Mouse (Mus musculus) embryonic fibroblast, embryonic 13.5 days (primary cell): ENCODE measurements around the gene Med29. TPM values are rescaled to one million over a fixed set of nuclear protein-coding genes. Genes with fewer than 3 reads are reported as not detected.
A peak's percentile ranks its signal among the peaks of the same experiment; 100 is the strongest.

Experiments used
- H3K27ac ChIP-seq: 2 replicates; pipeline ENCODE4 v1.5.1; 2012; ENCODE audit warnings: low read length, control low read depth, inconsistent platforms; ENCODE audit not compliant: insufficient read depth
- H3K4me1 ChIP-seq: 2 replicates; pipeline ENCODE4 v1.6.1; 2011; ENCODE audit warnings: low read length; ENCODE audit not compliant: control insufficient read depth, insufficient read depth
- H3K4me3 ChIP-seq: 2 replicates; pipeline ENCODE4 v1.5.1; 2011; ENCODE audit warnings: mild to moderate bottlenecking, control low read depth, low read length; ENCODE audit not compliant: insufficient read depth
- CTCF ChIP-seq: IDR thresholded peaks from 2 replicates; pipeline ENCODE4 v1.5.1; 2011; ENCODE audit warnings: mild to moderate bottlenecking, control low read depth, low read length, moderate library complexity, borderline replicate concordance; ENCODE audit not compliant: insufficient read depth
- POLR2A ChIP-seq: IDR thresholded peaks from 2 replicates; pipeline ENCODE4 v1.6.1; 2011; ENCODE audit warnings: low read depth, mild to moderate bottlenecking, control low read depth, low read length, moderate library complexity
- polyA plus RNA-seq: library from polyadenylated mRNA; stranded (reverse); fragments of >200 nt; gene quantifications from 2 replicates; pipeline ENCODE4 v1.2.4, GENCODE M21; 2011; ENCODE audit warnings: low read depth; ENCODE audit not compliant: missing spikeins, insufficient read length

The Med29 gene
- polyA plus RNA-seq, 1 experiment, result 18.2 TPM

- Histone ChIP-seq H3K27ac (peak overlapping the region; percentile 99; the same call in 1 of the 2 replicates), H3K4me3 (no peak overlapping the region), H3K4me1 (peaks cover 10% of the 10 kb centered on the region; the same call in 1 of the 2 replicates)
- TF ChIP-seq CTCF (no peak), POLR2A (no peak)
Observed at GRCm38 (mm10) chr7:28382981-28383396, 9.5 kb downstream of the Med29 start.

GRCm38 (mm10) chr7:28382347-28382951 lies 10.1 kb downstream of the Med29 start:
- TF ChIP-seq CTCF, result no peak
- Histone ChIP-seq H3K27ac (peak overlapping the region; percentile 99), H3K4me1 (peaks cover 10% of the 10 kb centered on the region; the same call in 1 of the 2 replicates), H3K4me3 (no peak overlapping the region)

DNA sequence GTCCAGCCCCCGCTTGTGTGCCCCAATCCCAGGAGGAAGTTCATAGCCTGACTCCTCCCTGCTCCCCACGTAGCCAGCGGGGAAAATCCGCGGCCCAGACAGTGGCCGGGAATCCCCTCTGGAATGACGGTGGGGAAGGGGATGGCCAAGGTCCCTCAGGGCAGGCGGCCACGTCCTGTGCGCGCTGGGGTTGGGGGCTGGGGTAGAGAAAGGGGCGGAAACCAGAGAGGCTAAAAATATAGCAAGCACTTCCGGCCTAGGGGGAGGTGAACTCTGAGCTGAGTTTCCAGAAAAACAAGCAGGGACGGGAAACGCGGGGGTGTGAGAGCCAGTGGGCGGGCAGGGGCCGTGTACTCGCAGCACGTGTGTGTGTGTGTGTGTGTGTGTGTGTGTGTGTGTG lies 10.6 kb downstream of the Med29 start:
- H3K4me3 ChIP-seq, result peak overlapping the region; percentile 24
- H3K4me1 ChIP-seq, result peaks cover 10% of the 10 kb centered on the region; the same call in 1 of the 2 replicates
- TF ChIP-seq POLR2A (no peak), CTCF (no peak)
- peak overlapping the region; percentile 99 for H3K27ac ChIP-seq

- TF ChIP-seq POLR2A (peak; percentile 47), CTCF (no peak)
- Histone ChIP-seq H3K4me3 (peak overlapping the region; percentile 24), H3K27ac (peak overlapping the region; percentile 99), H3K4me1 (peaks cover 10% of the 10 kb centered on the region; the same call in 1 of the 2 replicates)
Observed at GRCm38 (mm10) chr7:28381017-28381790, 11.3 kb downstream of the Med29 start.

DNA sequence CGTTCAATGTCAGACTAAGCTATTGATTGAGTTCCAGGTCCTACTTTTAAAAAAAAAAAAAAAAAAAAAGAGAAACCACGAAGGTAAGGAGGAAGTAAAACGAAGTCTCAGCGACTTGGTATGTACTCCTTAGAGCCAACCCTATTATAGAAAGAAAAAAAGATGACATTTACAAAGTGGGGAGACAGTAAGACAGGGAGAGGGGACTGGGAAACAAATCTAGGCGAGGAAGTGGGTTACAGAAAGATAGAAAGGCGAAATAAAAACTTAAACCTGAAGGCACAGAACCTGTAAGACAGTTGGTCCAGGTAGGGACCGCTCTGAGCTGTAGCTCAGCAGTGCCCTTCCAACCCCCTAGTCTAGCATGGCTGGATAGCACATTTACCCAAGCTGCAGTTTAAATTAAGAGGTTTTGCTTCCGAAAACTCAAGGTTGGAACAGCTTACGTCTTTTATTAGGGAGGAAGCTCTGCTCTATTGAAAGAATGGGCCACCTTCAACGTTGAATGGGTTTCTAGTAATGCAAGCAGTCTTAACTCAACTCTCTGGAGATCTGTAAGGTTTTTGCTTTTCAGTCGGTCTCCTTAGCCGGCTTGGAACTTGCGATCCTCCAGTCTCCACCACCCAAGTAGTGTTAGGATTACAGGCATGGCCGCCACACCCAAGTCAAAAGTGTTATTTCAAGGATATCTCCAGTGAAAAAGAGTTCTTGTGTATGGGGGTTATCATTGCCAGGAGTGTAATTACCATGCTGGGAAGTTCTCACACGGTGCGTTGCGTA lies 12.1 kb downstream of the Med29 start, which contains the start of gene Zfp36:
Gene Zfp36, minus strand, starts transcription at position 17 of the 780 bp plus-strand sequence.
- H3K4me1 ChIP-seq, result peaks cover 10% of the 10 kb centered on the region; the same call in 1 of the 2 replicates
- no peak for TF ChIP-seq CTCF
- TF ChIP-seq POLR2A, result no peak; the same call in 1 of the 2 replicates
- H3K4me3 ChIP-seq, result peak within 1 kb of the TSS; percentile 87
- H3K27ac ChIP-seq, result peak within 1 kb of the TSS; percentile 99

GRCm38 (mm10) chr7:28378769-28379651 lies 13.5 kb downstream of the Med29 start:
- peak overlapping the region; percentile 79 for H3K27ac ChIP-seq
- H3K4me1 ChIP-seq, result peaks cover 10% of the 10 kb centered on the region; the same call in 1 of the 2 replicates
- peak overlapping the region; percentile 87 for H3K4me3 ChIP-seq
- TF ChIP-seq POLR2A, result peak; percentile 100
- no peak for TF ChIP-seq CTCF

DNA sequence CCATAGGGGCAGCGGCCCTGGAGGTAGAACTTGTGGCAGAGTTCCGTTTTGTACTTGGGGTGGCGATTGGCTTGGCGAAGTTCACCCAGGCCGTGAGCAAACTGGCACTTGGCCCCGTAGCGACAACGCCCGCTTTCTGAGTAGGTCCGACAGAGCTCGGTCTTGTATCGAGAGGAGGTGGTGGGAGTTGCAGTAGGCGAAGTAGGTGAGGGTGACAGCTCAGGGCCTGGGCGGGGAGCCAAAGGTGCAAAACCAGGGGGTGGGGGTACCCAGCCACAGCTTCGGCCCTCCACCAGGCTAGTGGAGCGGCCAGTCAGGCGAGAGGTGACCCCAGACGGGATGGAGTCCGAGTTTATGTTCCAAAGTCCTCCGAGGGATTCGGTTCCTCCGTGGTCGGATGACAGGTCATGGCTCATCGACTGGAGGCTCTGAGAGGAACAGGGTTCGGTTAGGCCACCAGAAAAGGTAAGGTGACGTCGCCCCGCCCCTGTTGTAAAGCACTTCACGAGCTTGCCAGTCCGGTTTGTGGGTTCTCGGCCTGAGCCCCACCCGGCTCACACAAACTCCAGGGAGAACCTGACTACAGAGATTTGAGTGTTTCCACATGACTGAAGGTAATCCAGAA lies 14.3 kb downstream of the Med29 start:
- Histone ChIP-seq H3K4me3 (peak overlapping the region; percentile 87), H3K27ac (peak overlapping the region; percentile 79), H3K4me1 (peaks cover 9% of the 10 kb centered on the region; the same call in 1 of the 2 replicates)
- TF ChIP-seq CTCF (no peak), POLR2A (peak; percentile 58)

- H3K27ac ChIP-seq, result peak overlapping the region; percentile 79
- peak overlapping the region; percentile 87 for H3K4me3 ChIP-seq
- peaks cover 2% of the 10 kb centered on the region; the same call in 1 of the 2 replicates for H3K4me1 ChIP-seq
- no peak for TF ChIP-seq CTCF
- TF ChIP-seq POLR2A, result no peak
Observed at GRCm38 (mm10) chr7:28377190-28378065, 15.1 kb downstream of the Med29 start.
